Mouse (Mus musculus) frontal cortex, postnatal 14 days (tissue): ENCODE data around the gene Bnc2.

Experiments used
- DNase-seq, 2 experiments: peaks; one replicate each; pipeline ENCODE4 v3.0.0; 2022; ENCODE audit warnings: low spot score in 2 of 2

Gene Bnc2

DNA sequence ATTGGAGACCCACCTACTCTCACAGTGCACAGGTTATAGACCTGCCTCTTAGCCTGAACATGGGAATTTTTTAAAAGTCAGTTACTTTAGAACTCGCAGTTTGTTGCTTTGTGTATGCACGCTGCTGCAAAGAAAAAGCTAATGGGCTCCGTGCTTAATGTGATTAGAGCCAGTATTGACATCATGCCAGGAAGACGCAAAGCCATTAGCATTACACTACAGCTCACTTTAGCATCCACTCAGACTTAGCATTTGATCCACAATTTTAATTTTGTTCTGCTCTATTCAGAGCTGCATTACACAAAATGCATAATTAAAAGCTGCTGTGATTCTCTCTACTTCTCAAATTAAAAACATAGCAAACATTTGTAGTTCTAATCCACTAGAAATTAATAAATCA, 350.7 kb downstream of the Bnc2 start:
- no peak for DNase-seq

DNA sequence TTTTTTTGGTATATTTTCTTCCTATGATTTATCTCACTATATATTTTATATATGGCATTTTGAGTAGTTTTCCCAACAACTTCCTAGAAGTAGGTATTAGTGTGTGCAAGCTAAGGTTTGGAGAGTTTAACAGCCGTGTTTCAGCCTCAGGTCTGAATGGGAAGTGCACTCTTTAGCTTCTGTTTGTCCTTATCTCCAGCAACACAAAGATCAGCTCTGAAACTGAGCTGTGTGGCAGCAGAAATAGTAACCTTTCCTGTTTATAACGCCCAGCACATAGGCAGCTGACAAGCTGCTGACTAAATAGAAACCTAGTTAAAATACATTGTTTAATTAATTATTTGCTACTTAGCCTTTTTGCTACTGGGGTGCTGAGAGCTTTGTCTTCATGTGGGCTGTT, 353.5 kb downstream of the Bnc2 start:
- DNase-seq: no peak

DNA sequence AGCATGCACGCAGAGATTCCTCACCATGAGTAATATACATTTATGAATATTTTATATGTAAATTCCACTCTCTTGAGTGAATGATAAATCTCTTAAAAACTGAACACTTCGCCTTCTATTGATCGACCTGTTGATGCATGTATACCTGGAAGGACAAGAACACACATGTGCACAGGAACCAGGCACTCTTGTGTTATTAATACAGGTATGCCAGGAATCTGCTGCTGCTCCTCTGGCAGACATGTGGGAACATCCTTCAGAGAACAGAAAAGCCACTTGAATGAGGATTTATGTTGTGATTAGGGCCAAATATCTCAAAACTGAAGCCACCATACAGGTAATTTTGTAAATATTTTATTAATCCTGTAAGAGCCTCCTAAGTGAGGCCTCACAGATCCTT, 357.7 kb downstream of the Bnc2 start:
- DNase-seq: no peak

DNA sequence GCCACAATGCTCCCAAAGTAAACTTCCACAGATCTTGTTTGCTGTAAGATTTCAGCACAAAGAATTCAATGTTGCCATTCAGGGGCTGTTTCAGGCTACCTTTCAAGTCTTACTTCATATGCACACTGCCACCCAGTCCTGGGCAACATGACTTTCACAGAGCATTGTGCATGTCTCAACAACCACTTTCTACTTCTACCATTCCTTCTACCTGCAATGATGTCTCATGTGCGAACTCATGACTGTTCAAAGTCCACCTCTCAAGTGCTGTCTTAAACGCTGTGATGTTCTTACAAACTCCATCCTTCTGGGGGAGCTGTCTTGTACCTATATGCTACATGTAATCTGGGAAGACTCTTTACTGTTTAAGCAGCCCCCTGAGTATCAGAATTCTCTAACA, 363.7 kb downstream of the Bnc2 start:
- DNase-seq: no peak

DNA sequence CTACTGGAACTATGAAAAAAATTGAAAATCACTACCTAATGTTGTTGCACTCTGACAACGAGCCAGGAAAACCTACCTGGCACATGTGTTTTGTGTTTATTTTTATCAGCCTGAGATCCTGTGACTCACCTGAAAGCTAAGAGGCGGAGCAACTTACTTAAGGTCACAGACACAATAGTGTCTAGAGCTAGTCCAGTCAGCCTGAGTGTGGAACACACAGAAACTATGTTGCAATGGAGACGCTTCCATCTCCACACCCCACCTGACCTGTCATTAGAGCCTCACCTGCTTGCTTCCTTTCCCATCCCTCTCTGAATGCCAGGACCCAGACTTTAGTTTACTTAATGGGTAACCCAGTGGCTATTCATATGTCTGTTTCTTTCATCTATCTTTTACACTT, 364.2 kb downstream of the Bnc2 start:
- DNase-seq: no peak

DNA sequence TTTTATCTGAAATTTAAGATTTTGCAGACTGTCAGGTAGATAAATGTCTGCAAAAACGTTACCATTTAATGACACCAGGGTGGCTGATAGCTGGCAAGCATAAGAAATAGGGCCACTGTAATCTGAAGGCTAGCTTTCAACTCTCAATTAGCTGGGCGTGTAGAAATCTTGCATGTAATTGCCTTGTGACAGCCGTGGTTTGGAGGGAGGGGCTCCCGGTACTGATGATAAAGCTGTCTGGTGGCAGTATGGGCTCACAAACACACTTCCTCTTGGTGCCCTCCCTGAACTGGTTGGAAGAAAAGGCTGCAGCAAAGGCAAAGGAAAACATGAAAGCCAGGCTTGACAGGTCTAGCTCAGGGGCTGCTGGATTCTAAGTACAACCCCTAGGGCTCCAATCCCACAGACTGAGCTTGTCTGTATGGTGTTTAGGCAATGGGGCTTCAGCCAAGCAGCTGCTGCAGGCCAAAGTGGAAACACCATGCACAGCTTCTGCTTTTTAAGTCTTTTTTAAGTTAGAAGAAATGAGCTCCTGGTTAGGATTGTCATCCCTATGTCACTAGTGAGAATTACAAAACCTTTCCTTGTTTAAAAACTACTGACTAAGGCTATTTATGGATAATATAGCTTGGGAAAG, 366.7 kb downstream of the Bnc2 start:
- no peak for DNase-seq

DNA sequence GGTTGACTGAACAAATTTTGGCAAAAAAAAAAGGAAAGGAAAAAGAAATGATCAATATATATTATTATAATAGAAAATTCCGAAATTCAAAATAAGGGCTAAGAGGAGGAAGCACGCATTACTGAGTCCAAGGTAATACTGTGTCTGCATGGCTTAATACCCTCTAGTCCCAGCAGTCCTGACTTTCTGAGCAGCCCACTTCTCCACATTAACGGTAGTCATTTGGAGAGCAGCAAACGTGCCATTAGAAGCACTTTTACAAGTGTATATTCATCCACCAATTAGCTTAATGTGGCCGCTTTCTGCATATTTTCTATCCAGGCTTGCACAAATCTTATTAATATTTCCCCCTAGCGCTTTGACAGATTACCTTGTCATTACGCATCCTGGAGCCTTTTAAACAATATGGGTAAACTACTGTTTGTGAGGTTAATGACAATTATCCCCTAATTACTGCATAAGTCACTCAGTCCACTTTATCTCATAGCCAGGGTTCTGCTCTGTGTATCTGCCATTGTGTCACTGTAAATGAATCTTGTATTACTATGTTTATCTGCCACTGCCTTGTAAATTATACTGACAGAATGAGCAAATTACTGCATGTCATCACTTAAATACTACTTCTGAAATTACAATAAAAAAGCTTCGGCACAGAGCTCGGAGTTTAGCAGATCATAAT, 368.0 kb downstream of the Bnc2 start:
- no peak for DNase-seq

DNA sequence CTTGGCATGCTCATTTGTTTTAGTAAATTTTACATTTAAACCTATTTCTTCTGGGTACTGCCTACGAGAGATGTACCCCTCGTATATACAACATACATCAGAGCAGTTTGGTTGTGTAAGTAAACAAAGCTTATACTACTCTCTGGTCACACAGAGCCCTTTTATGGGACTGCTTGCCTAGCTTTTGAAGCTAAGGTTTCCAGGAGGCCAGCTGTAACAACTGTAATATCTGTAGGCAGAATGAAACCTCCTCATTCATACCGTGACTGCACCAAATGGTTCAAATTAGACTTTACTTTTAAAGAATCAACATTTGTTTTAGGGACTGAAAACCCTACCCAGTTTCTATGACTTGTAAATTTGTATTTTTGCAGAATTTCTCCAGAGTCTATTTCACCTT, 372.1 kb downstream of the Bnc2 start:
- DNase-seq: no peak

DNA sequence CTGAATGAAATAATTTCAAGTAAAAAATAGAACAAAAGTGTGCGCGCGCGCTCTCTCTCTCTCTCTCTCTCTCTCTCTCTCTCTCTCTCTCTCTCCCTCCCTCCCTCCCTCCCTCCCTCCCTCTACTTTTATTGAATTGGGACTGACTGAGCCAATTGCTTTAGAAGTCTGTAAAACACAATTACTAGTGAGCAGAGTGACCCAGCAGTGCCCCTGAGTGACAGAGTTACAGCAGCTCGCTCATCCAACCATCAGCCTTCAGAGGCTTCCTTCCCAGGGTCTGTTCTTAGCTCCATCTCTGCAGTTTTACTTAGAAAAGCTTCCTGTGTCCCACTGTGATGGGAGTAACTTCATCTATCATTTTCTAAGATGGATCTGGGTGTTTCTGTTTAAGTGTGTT, 389.9 kb downstream of the Bnc2 start:
- no peak for DNase-seq

DNA sequence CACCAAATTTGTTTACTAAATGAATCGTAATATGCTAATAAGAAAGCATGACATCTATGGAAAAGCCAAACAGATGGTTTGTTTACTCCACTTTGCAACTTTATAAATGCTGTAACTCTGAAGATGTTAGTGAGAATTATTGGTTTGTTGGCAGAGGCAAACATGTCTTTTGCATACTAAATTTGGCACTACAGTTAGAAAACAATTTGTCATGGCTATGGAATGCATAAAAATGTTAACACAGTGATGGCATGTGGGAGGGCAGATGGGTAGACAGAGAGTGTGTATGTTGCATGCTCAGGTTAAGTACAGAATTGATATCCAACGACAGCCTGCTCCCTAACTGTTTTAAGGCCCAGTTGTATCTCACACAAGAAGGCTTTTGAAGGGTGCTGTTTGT, 392.4 kb downstream of the Bnc2 start:
- DNase-seq: no peak

DNA sequence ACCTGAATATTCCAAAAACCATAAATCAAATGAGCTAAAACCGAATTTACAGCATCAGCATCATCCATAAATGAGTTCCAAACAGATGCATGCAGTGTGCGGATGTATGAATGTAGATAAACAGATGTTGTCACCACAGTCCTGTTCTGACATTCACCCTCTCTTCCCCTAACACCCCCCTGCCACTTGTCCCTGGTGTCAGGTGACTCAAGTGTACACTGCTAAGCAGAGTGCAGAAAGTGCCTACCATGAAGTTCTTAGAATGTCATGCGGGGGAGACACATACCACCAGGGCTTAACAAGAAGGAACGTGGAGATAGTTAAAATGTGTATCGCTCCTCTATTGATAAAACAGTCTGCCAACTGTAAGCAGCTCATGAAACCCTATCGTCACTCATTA, 396.9 kb downstream of the Bnc2 start:
- DNase-seq: no peak

DNA sequence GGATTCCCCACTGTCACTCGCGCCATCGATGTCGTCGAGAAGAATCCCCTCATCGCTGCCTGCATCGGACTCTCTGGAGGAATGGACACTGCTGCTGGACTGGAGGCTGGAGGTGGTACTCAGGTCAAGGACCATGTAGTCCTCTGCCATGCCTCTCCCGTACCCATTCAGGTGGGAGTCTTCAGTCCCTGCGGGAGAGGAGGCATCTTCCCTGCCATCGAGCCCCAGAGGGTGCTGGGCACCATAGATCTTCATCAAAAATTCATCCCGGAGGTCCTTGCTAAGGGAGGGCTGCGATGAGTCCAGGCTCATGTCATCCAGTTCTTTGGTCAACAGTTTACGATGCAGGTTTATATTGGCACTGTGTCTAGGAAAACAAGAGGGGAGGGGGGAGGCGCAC, 399.0 kb downstream of the Bnc2 start:
- DNase-seq: no peak

DNA sequence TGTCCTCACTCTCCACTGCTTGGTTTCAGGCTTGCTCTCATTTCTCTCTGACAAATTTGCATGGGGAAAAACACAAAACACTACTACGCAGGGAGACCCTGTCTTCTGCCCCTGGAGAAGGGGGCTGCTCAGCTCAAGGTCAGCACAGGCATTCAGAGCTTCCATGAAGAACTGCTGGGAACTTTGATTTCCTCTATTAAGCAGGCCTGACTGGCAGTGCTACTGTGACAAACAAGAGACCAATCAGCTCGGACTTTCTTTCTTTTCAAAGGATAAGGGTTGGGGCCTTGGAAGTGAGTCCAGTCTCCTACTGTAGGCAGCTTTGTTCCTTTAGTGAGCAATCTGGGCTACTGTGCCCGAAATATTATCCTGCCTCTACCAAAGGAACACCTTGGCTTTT, 400.9 kb downstream of the Bnc2 start:
- DNase-seq: no peak

DNA sequence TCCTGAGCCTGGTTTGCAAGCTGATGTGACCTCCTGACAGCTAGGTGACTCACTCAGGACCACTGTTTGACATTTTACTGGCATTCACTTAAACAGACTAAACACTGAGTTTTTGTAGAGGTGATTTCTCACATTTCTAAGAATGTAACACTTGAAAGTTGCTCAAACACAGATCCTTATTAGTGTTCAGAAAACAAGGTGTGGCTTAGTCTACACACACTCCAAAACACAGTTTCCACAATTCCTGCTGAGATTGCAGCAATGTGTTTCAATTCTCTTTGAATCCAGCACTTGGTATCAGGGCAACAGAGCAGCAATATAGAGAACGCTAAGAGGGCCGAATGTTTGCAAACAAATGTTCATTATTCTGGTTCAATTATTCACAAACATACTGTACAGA, 402.2 kb downstream of the Bnc2 start:
- no peak for DNase-seq

DNA sequence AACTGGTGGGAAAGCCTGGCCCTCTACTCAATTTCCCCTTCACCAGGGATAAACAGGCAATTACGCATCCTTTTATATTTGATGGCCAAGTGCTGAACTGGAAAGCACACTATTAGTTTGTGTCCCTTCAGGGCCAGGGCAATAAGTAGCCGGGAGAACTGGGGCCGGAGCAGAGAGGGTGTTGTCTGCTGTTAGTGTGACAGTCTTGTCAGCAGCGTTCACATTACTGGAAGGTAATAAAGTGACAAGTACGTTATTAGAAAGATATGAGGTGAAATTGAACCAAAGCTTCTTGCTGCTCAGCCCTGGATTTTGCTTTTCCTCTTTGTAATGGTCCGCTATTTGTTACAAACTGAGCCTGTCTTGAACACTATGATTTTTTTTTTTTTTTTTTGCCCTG, 405.2 kb downstream of the Bnc2 start:
- no peak for DNase-seq

DNA sequence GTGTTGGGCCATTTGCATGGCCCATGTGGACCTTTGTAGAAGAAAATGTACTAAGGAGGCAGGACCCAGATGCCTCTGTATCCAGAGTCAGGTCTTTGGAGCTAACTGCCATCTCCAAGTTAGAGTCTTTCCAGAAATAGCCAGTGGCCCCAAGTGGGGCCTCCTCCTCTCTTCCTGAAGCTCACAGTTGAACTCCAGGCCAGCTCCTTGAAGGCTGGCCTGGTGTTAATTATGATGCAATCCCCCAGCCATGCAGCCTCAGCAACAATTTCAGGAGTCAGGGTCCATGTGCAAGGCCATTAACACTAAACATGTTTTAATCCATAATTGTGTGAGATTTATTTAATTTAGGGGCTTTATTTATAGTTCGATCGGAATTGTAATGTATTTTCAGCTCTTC, 427.7 kb downstream of the Bnc2 start:
- DNase-seq: no peak

DNA sequence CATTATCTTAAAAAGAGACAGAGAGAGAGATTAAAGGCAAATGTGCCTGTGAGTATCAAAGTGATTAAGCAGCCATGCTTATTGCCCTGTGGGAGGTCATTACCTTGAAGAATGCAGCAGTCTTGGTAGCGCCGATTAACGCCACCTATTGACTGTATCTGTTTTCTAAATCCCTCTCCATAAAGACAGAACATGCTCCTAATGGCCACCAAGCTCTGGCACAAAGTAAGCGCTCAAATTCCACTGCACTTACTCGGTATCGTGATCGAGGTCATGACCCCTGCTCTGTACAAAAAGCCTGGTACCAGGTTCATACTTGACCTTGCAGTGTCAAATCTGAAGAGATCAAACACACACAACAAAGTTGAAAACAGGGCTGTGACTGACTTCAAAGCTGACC, 442.7 kb downstream of the Bnc2 start:
- DNase-seq: no peak

DNA sequence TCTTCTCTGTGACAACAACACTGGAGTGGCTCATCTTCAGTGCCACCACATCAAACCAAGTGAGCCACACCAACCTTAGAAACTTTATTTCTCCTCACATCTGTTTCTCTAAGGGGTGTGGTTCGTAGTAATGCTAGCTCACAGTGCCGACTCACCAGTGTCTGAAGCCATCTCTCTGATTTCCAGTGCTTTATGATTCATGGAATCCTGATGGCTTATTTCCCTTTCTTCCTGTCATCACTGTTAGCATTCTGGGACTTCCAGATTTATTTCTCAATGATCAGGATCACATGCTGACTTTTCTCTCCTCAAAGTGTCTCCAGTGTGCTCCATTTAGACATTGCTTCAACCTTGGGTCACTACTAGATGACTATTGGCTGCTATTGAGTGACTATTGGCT, 443.8 kb downstream of the Bnc2 start:
- no peak for DNase-seq

DNA sequence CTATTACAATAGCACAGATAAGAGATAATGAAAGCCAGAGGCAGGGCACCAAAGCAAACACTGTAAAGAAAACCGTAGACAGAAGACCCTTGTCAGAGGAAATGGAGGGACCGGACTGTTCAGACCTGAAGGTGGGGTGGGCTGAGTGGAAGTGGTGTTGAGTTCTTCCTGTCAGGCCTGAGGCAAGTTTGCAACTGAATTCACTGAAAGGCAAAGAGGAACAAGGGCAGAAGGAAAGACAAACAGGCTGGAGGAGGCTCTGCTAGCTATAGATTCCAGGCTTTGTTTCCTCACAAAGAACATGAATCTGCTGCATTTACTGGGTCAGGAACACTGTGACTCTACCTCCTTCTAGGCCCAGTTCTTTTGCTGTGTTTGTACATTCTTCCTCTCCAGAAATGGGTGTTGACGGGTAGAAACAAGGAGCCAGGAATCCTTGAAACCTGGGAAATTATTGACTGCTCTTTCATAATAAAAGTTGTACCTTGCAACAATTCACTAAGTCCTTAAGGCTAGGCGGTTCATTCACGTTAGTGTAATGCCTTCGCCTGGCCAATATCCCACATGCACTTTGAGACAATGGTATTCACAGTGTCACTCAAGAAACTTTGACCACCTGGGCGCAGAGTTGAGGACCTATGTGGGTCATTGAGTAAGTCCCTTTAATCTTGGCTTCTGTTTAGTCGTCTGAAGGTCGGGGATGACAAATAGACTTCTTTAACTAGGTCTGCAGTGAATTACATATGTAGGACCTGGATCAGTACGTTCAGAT, 445.7 kb downstream of the Bnc2 start:
- DNase-seq: no peak

DNA sequence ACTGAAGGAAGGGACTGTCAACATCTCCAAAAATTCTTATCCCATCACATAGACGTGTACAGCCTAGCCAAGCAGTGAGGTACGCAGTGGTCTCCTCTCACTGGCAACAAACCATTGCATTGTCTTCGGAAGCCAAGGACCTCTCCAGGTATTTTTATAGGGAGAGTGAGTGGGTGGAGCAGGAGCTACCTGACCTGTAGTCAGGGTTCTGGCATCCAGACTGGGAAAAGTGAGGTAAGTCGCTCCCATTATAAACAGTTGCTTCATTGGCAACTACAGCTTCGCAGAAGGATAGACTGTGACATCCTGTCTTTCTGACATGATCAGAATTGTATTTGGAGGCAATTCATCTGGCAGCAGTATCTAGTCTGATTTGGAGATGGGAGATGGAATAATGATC, 446.5 kb downstream of the Bnc2 start:
- no peak for DNase-seq
